Mouse (Mus musculus) bone marrow, adult 2 months (tissue): ENCODE results near the gene Pfas. TPM values are rescaled to one million over a fixed set of nuclear protein-coding genes. Genes with fewer than 3 reads are reported as not detected.
A peak's percentile ranks its signal among the peaks of the same experiment; 100 is the strongest.
"Not testable (repeated sequence)": the region's sequence is repeated elsewhere in the genome, so short reads cannot be mapped to it uniquely, and the experiment has no call there.

Source experiments
- H3K27ac ChIP-seq: fragments of 200-500 bp; 2 replicates; pipeline ENCODE4 v1.5.1; 2012; ENCODE audit warnings: low read depth, mild to moderate bottlenecking, control low read depth, inconsistent platforms, low read length; ENCODE audit not compliant: control insufficient read depth, poor library complexity, insufficient read depth
- H3K4me1 ChIP-seq: fragments of 200-500 bp; 2 replicates; pipeline ENCODE4 v1.6.1; 2011; ENCODE audit warnings: low read length; ENCODE audit not compliant: control insufficient read depth, insufficient read depth
- H3K4me3 ChIP-seq: fragments of 200-500 bp; replicated peaks from 2 replicates; pipeline ENCODE3; 2011; ENCODE audit warnings: mild to moderate bottlenecking, low read depth, low read length, control low read depth; ENCODE audit not compliant: control insufficient read depth
- CTCF ChIP-seq: fragments of 200-500 bp; IDR thresholded peaks from 2 replicates; pipeline ENCODE4 v1.5.1; 2011; ENCODE audit warnings: low read length, control low read depth; ENCODE audit not compliant: control insufficient read depth, insufficient read depth
- POLR2A ChIP-seq: fragments of 200-500 bp; IDR thresholded peaks from 2 replicates; pipeline ENCODE4 v1.6.1; 2011; ENCODE audit warnings: low read depth, mild to moderate bottlenecking, control low read depth, low read length, borderline replicate concordance; ENCODE audit not compliant: control insufficient read depth
- WGBS: fragments of 180-500 bp; shearing (Covaris S2); methylation state at CpG from one replicate; pipeline ENCODE4 v1.1.7; 2018; 5-methylcytosine and 5-hydroxymethylcytosine counted together
- polyA plus RNA-seq: library from polyadenylated mRNA; stranded (reverse); fragments of >200 nt; gene quantifications from 2 replicates; pipeline ENCODE4 v1.2.4, GENCODE M21; 2011; ENCODE audit warnings: low replicate concordance; ENCODE audit not compliant: missing spikeins, insufficient read depth, insufficient read length

Gene Pfas
- polyA plus RNA-seq, 1 experiment: 34.4 TPM

DNA sequence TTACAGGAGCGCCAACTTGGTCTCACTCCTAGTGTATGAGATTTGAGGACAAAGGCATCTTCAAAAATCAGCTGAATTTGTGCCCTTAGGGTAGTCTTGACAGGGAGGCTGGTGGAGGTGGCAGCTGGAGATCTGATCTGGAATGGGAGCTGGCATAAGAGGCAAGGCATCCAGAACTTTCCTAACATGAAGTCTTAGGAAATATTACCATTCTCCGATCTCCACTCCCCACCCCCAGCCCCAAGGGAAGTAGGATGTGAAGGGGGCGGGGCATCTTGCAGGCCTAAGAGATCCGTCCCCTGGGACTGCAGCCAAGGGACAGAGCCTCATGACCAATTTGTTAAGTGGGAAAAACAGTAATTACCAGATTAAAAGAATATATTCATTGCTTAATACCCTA is 38.0 kb downstream of the Pfas start:
- H3K27ac ChIP-seq: no peak overlapping the region
- no peak overlapping the region for H3K4me3 ChIP-seq
- TF ChIP-seq CTCF: no peak
- no peaks in the 10 kb centered on the region for H3K4me1 ChIP-seq
- 70% methylated on average over 4 of the region's 4 CpGs for WGBS

DNA sequence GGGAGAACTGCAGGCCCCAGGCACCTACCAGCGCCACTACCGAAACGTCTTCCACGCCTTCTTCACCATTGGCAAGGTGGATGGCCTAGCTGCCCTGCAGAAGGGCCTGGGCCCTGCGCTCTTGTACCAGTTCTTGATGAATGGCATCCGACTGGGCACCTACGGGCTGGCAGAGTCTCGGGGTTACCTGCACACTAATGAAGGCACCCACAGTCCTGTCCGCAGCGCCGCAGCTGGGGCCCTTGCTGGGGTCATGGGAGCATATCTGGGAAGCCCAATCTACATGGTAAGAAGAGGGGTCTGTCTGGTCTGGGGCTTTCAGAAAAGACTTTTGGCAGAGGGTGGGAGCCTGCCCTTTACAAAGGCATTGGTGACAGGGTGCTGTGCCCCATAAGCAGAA is 39.5 kb downstream of the Pfas start:
- TF ChIP-seq POLR2A (no peak), CTCF (no peak)
- H3K4me3 ChIP-seq: no peak overlapping the region
- no peak overlapping the region for H3K27ac ChIP-seq
- H3K4me1 ChIP-seq: no peaks in the 10 kb centered on the region; the same call in 1 of the 2 replicates
- 90% methylated on average over 11 of the region's 11 CpGs for WGBS

DNA sequence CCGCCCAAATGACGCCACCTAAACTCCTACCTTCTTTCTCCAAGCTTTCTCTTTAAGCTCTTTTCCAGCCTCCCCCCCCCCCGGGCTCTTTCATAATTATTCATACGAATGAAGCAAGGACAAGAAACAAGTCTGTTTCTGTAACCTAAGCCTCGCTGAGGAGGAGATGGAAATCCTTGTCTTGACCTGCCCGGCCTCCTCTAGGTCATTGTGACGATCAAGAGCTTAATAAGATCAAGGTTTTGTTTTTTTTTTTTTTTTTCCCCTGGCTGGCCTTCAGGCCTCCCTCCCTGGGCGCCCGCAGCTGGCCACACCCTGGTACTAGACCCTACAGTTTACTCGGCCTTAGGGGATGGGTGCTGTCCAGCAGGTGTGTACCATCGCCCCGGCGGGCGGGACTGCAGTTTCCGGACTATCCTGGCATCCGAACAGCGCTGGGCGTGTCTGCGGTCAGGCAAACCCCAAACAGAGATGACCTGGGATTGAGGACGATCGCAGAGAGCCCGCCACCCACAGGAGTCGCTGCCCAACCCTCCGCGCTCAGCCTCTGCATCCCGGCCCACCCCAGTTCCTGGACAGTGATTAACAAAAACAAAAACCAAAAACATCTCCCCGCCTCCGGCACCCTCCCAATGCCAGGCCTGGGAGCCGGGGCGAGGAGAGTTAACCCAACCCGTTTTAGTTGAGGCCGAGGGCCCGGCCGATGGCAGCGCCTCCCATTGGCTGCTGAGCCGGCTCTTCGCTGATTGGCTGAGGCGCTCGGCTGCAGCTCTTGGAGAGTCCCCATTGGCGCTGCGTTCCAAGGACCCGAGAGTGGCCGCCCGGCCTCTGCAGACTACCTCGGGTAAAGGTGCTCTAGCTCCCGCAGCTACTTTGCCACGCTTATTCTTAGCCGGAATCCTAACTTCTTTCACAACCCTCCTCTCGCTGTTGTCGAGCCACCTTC is 40.6 kb downstream of the Pfas start, which contains the start of gene Slc25a35:
Gene Slc25a35 (plus strand): TSS at position 795 of the 946 bp plus-strand sequence.
- peak; percentile 27; the same call in 1 of the 2 replicates for TF ChIP-seq POLR2A
- peak; percentile 10; the same call in 1 of the 2 replicates for TF ChIP-seq CTCF
- H3K4me1 ChIP-seq: no peaks in the 10 kb centered on the region; the same call in 1 of the 2 replicates
- 1% methylated on average over 50 of the region's 50 CpGs for WGBS
- H3K4me3 ChIP-seq: peak within 1 kb of the TSS; percentile 86
- peak within 1 kb of the TSS; percentile 83 for H3K27ac ChIP-seq

DNA sequence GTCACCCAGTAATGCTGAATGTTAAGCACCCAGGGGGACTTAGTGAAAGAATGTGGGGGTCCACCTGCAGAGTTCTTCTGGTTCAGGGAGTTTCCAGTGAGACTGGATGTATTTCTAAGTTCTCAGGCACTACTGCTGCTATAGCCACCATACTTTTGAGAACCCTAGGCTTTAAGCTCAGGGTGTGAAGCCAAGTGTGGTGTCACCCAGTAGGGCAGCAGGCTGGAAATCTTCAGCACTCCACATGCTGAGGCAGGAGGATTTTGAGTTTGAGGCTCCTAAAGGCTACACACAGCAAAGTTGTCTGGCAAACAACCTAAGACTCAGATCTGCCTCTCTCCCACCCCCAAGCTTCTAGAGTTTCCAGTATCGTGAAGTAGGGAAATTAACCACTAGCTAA is 41.7 kb downstream of the Pfas start:
- Histone ChIP-seq H3K4me1 (no peaks in the 10 kb centered on the region; the same call in 1 of the 2 replicates), H3K4me3 (no peak overlapping the region), H3K27ac (no peak overlapping the region)
- TF ChIP-seq CTCF: no peak
- TF ChIP-seq POLR2A: no peak
- 57% methylated on average over 1 of the region's 1 CpGs for WGBS

DNA sequence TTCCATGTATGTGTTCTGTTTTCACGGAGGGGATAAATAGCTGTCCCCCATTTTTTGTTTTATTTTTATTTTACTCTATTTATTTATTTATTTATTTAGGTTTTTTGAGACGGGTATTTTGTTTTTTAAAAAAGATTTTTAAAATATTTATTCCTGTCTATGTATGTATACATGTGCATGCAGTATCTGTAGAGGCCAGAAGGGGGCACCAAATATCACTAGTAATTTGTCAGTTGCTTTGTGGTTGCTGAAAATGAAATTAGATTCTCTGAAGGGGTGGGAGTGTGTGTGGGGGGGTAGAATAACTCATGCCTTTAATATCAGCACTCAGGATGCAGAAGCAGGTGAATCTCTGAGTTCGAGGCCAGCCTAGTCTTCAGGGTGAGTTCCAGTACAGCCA is 42.4 kb downstream of the Pfas start:
- WGBS: 30% methylated on average over 3 of the region's 3 CpGs
- TF ChIP-seq CTCF (no peak), POLR2A (no peak)
- Histone ChIP-seq H3K4me3 (no peak overlapping the region), H3K27ac (no peak overlapping the region), H3K4me1 (no peaks in the 10 kb centered on the region; the same call in 1 of the 2 replicates)

DNA sequence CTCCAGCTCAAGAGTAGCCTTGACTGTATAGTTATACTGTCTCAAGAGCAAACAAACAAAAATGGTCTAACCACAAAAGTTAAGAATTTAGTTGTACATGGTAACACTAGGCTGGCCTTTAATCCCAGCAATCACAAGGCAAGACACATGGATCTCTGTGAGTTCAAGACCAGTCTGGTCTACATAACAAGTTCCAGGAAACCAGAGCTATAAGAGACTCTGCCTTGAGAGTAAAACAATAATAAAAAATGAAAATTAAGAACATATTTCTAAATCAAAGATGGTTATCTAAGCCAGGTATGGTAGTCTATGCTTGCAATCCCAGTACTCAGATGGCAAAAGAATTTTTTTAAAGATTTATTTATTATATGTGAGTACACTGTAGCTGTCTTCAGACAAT is 43.2 kb downstream of the Pfas start:
- no peaks in the 10 kb centered on the region; the same call in 1 of the 2 replicates for H3K4me1 ChIP-seq
- no peak for TF ChIP-seq POLR2A
- TF ChIP-seq CTCF: no peak

DNA sequence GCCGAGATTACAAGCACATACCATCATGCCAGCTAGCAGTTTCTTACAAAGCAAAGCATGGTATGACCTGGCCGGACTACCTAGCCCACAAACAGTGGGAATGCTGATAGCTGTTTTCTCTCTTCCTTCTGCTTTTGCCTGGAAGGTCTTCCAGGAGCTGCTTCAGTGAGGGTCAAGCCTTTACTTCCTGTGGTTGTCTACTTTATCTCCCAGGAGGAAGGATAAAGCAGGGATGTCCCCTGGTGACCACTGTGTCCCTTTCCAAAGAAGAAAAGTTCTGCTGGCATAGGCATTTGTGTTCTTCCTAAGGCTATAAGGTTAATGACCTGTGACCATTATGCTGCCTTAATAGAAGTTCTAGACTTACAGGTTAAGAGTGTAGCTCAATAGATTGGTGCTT is 44.9 kb downstream of the Pfas start:
- TF ChIP-seq POLR2A: no peak
- no peaks in the 10 kb centered on the region; the same call in 1 of the 2 replicates for H3K4me1 ChIP-seq
- 51% methylated on average over 2 of the region's 2 CpGs for WGBS
- no peak overlapping the region for H3K4me3 ChIP-seq
- H3K27ac ChIP-seq: no peak overlapping the region

More for the DNA sequence above, 43.2 kb downstream of the Pfas start:
- Histone ChIP-seq H3K27ac (no peak overlapping the region), H3K4me3 (no peak overlapping the region)

DNA sequence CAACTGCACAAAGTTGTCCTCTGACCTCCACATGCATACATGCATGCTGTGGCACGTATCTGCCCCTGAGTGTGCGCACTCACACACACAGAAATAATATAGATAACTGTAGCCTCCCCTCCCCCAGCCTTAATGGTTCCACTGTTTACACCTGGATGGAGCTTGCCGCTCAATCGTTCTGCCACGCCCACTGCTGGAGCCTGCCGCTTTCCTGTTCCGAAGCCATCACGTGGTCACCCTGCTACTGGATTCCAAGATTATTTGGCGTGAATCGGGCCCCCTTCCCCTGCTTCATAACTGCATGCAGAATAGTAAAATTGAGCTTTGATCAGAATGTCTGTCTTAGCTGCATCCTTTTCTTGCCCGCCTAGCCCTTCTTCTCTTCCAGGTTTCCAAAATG is 46.1 kb downstream of the Pfas start:
- not testable (repeated sequence) for H3K4me1 ChIP-seq, H3K4me3 ChIP-seq, H3K27ac ChIP-seq
- 50% methylated on average over 11 of the region's 11 CpGs for WGBS
